Mouse (Mus musculus) megakaryocyte, adult 5-6 weeks (primary cell): Measurements from ENCODE around the gene Gm42417. TPM values are rescaled to one million over a fixed set of nuclear protein-coding genes. Genes with fewer than 3 reads are reported as not detected.

Experiments used
- total RNA-seq, 2 experiments: library from RNA; stranded (forward) in 1 of 2; stranded (reverse) in 1 of 2; fragments of 153-499, 151-499 nt in 1 of 2; fragments of 221-1000, 200-1000 nt in 1 of 2; gene quantifications; 2 replicates each; pipeline versions ENCODE4 v1.2.3 to v1.2.4; 2015 to 2017

The Gm42417 gene
- total RNA-seq, 2 experiments from 2014 or later: not detected

Other genes starting within 250 kb of the Gm42417 start
- 14.1 and 14.6 TPM in 2 replicates for gene Arid5a, start 231.7 kb downstream of the Gm42417 start, total RNA-seq (2015)
- gene Arid5a, start 231.7 kb downstream of the Gm42417 start, total RNA-seq (2017): 27.0 and 31.9 TPM in 2 replicates
- 12.6 and 13.9 TPM in 2 replicates for gene Kansl3, start 170.2 kb downstream of the Gm42417 start, total RNA-seq (2015)
- gene Kansl3, start 170.2 kb downstream of the Gm42417 start, total RNA-seq (2017): 28.2 and 31.5 TPM in 2 replicates
- not detected in 2 replicates for gene Fer1l5, start 167.1 kb downstream of the Gm42417 start, total RNA-seq (2015)
- 0.37 TPM in 1 of 2 replicates, not detected in the other for gene Fer1l5, start 167.1 kb downstream of the Gm42417 start, total RNA-seq (2017)
- 23.9 and 25.4 TPM in 2 replicates for gene Lman2l, start 94.2 kb downstream of the Gm42417 start, total RNA-seq (2015)
- 14.4 and 15.8 TPM in 2 replicates for gene Lman2l, start 94.2 kb downstream of the Gm42417 start, total RNA-seq (2017)
- 17.8 and 22.7 TPM in 2 replicates for gene Cnnm4, start 67.8 kb downstream of the Gm42417 start, total RNA-seq (2015)
- gene Cnnm4, start 67.8 kb downstream of the Gm42417 start, total RNA-seq (2017): 15.2 and 16.3 TPM in 2 replicates
- gene Cnnm3, start 27.6 kb downstream of the Gm42417 start, total RNA-seq (2015): 14.4 and 15.1 TPM in 2 replicates
- 6.8 and 11.1 TPM in 2 replicates for gene Cnnm3, start 27.6 kb downstream of the Gm42417 start, total RNA-seq (2017)
- gene Ankrd23, start 2.5 kb downstream of the Gm42417 start, total RNA-seq (2015): 2.3 and 2.4 TPM in 2 replicates
- gene Ankrd23, start 2.5 kb downstream of the Gm42417 start, total RNA-seq (2017): 2.2 and 9.8 TPM in 2 replicates
- 3.6 and 4.9 TPM in 2 replicates for gene Ankrd39, start 8.0 kb upstream of the Gm42417 start, total RNA-seq (2015)
- 2.2 and 2.9 TPM in 2 replicates for gene Ankrd39, start 8.0 kb upstream of the Gm42417 start, total RNA-seq (2017)
- 1.5 and 2.1 TPM in 2 replicates for gene Sema4c, start 18.9 kb upstream of the Gm42417 start, total RNA-seq (2015)
- 1.8 and 3.6 TPM in 2 replicates for gene Sema4c, start 18.9 kb upstream of the Gm42417 start, total RNA-seq (2017)
- 0.62 TPM in 1 of 2 replicates, not detected in the other for gene Fam178b, start 143.8 kb upstream of the Gm42417 start, total RNA-seq (2015)
- gene Fam178b, start 143.8 kb upstream of the Gm42417 start, total RNA-seq (2017): not detected in 2 replicates
- 370 and 491 TPM in 2 replicates for gene Cox5b, start 152.0 kb upstream of the Gm42417 start, total RNA-seq (2015)
- gene Cox5b, start 152.0 kb upstream of the Gm42417 start, total RNA-seq (2017): 820 and 835 TPM in 2 replicates
- gene 4933424G06Rik, start 170.7 kb upstream of the Gm42417 start, total RNA-seq (2015): 0.33 TPM in 1 of 2 replicates, not detected in the other
- not detected in 2 replicates for gene 4933424G06Rik, start 170.7 kb upstream of the Gm42417 start, total RNA-seq (2017)
- 14.0 and 17.4 TPM in 2 replicates for gene Actr1b, start 175.0 kb upstream of the Gm42417 start, total RNA-seq (2015)
- gene Actr1b, start 175.0 kb upstream of the Gm42417 start, total RNA-seq (2017): 34.7 and 37.7 TPM in 2 replicates
- 0.71 and 1.7 TPM in 2 replicates for gene Zap70, start 222.4 kb upstream of the Gm42417 start, total RNA-seq (2015)
- 0.77 and 1.5 TPM in 2 replicates for gene Zap70, start 222.4 kb upstream of the Gm42417 start, total RNA-seq (2017)